ENCODE assay signal across 36 mouse cellular contexts in the genomic region with DNA sequence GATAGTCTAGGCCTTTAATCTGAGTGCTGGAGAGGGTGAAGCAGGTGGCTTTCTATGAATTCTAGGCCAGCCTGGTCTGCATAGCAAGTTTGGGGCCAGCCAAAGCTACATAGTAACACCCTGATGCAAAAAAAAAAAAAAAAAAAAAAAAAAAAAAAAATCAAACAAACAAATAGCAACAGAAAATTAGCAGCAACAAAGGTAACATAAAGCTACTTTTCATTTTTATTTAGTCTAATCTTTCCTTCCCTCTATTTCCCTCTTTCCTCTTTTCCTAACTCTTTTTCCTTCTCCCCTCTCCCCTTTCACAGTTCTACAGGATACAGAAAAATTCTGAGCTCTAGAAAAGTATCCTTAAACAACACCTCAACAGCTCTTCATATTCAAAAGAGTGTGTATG. TPM values are rescaled to one million over a fixed set of nuclear protein-coding genes. Genes with fewer than 3 reads are reported as not detected.
"Had no signal": no experiment of that assay in that cellular context is flagged by ENCODE, and none has a peak within 500 bp of the region (broad histone marks: within the 10 kb centered on the region; RNA-seq: fewer than 3 reads in every experiment).

No protein-coding gene starts in this region.

- H3K36me3 ChIP-seq: limb, embryonic 10.5 days; limb, embryonic 12.5 days; limb, embryonic 13.5 days; limb, embryonic 15.5 days; liver, embryonic 12.5 days; liver, embryonic 13.5 days; liver, embryonic 15.5 days; lung, embryonic 15.5 days; midbrain, embryonic 10.5 days; midbrain, embryonic 12.5 days; midbrain, embryonic 13.5 days; midbrain, embryonic 15.5 days; neural tube, embryonic 12.5 days had no signal

- H3K9ac ChIP-seq: limb, embryonic 12.5 days; limb, embryonic 13.5 days; limb, embryonic 15.5 days; liver, embryonic 12.5 days; liver, embryonic 13.5 days; liver, embryonic 14.5 days; liver, embryonic 15.5 days; liver, postnatal 0 days; lung, embryonic 14.5 days; lung, embryonic 15.5 days; midbrain, embryonic 12.5 days; midbrain, embryonic 13.5 days; midbrain, embryonic 15.5 days; neural tube, embryonic 12.5 days had no signal

- H3K4me3 ChIP-seq: limb, embryonic 10.5 days; limb, embryonic 12.5 days; limb, embryonic 15.5 days; midbrain, embryonic 12.5 days; neural tube, embryonic 12.5 days had no signal

- H3K27ac ChIP-seq: limb, embryonic 10.5 days; limb, embryonic 12.5 days; limb, embryonic 13.5 days; limb, embryonic 15.5 days; liver, embryonic 13.5 days; liver, embryonic 14.5 days; lung, embryonic 15.5 days; macrophage; midbrain, embryonic 10.5 days; midbrain, embryonic 12.5 days; midbrain, embryonic 13.5 days; midbrain, embryonic 15.5 days; neural tube, embryonic 12.5 days had no signal

- H3K27me3 ChIP-seq: limb, embryonic 13.5 days; liver, embryonic 12.5 days; liver, embryonic 13.5 days; liver, embryonic 15.5 days; lung, embryonic 15.5 days had no signal

- H3K9me3 ChIP-seq: limb, embryonic 10.5 days; limb, embryonic 12.5 days; limb, embryonic 13.5 days; limb, embryonic 15.5 days; liver, embryonic 12.5 days; liver, embryonic 13.5 days; liver, embryonic 15.5 days; lung, embryonic 15.5 days; megakaryocyte, embryonic 14.5 days; midbrain, embryonic 10.5 days; midbrain, embryonic 12.5 days; midbrain, embryonic 13.5 days; midbrain, embryonic 15.5 days; neural tube, embryonic 12.5 days had no signal

RNA-seq across cellular contexts. Expression of a gene that starts 3.0 kb away (rescaled TPM):
- total RNA-seq: left cerebral cortex, postnatal 10 days; left cerebral cortex, postnatal 14 days; left cerebral cortex, postnatal 25 days; left cerebral cortex, postnatal 36 days; left cerebral cortex, postnatal 4 days; liver, adult 2 months; megakaryocyte progenitor cell, adult 5-6 weeks; megakaryocyte, adult 5-6 weeks; megakaryocyte-erythroid progenitor cell, adult 5-6 weeks; midbrain, postnatal 0 days; monocyte, adult 5-6 weeks had no signal
- polyA plus RNA-seq: limb, embryonic 11.5 days; liver, adult 2 months; lung, adult 2 months; macrophage; midbrain, embryonic 11.5 days; midbrain, embryonic 12.5 days; neural tube, embryonic 11.5 days; neural tube, embryonic 12.5 days had no signal

RNA-seq across cellular contexts. Expression of a gene that starts 26.0 kb away (rescaled TPM):
- total RNA-seq: left cerebral cortex, postnatal 4 days; liver, adult 2 months; megakaryocyte, adult 5-6 weeks; megakaryocyte-erythroid progenitor cell, adult 5-6 weeks; monocyte, adult 5-6 weeks had no signal
- polyA plus RNA-seq: liver, adult 2 months; liver, embryonic 12.5 days; liver, embryonic 13.5 days; liver, embryonic 15.5 days; liver, embryonic 16.5 days; liver, postnatal 0 days; lung, adult 2 months; macrophage; midbrain, embryonic 14.5 days; midbrain, embryonic 15.5 days; midbrain, embryonic 16.5 days; midbrain, postnatal 0 days had no signal
